Mouse (Mus musculus): ENCODE data around the gene Bpifb4. TPM values are rescaled to one million over a fixed set of nuclear protein-coding genes. Genes with fewer than 3 reads are reported as not detected.
A peak's percentile ranks its signal among the peaks of the same experiment; 100 is the strongest.

The Bpifb4 gene
- polyA plus RNA-seq, 1 experiment from 2014 or later, result not detected

GRCm38 (mm10) chr2:153962821-153963331 lies 24.9 kb downstream of the Bpifb4 start:
- TF ChIP-seq CTCF (IDR thresholded peaks at IDR 0.05; ENCODE audit: low read depth), result no peak
- DNase-seq, result no peak
- Histone ChIP-seq H3K9ac (no peak overlapping the region), H3K36me3 (ENCODE audit: insufficient read depth) (no peaks in the 10 kb centered on the region), H3K4me1 (ENCODE audit: insufficient read depth) (no peaks in the 10 kb centered on the region), H3K27ac (ENCODE audit: low read depth) (no peak overlapping the region), H3K4me3 (ENCODE audit: low read depth, low read length) (no peak overlapping the region), H3K9me3 (ENCODE audit: low read depth, low read length) (no peaks in the 10 kb centered on the region), H3K27me3 (ENCODE audit: insufficient read depth, low read length) (no peaks in the 10 kb centered on the region), H3K4me2 (no peak overlapping the region)
- no peak for ATAC-seq (ENCODE audit: insufficient read depth)
- WGBS, result 61% methylated on average over 4 of the region's 4 CpGs

GRCm38 (mm10) chr2:153963334-153963733 lies 25.3 kb downstream of the Bpifb4 start:
- ATAC-seq (ENCODE audit: insufficient read depth) (no peak), DNase-seq (no peak)
- no peak overlapping the region for H3K9ac ChIP-seq
- no peaks in the 10 kb centered on the region for H3K9me3 ChIP-seq (ENCODE audit: low read depth, low read length)
- H3K36me3 ChIP-seq (ENCODE audit: insufficient read depth), result no peaks in the 10 kb centered on the region
- no peak overlapping the region for H3K27ac ChIP-seq (ENCODE audit: low read depth)
- no peaks in the 10 kb centered on the region for H3K27me3 ChIP-seq (ENCODE audit: insufficient read depth, low read length)
- H3K4me1 ChIP-seq (ENCODE audit: insufficient read depth), result no peaks in the 10 kb centered on the region
- WGBS, result 90% methylated on average over 1 of the region's 1 CpGs
- H3K4me3 ChIP-seq (ENCODE audit: low read depth, low read length), result no peak overlapping the region
- TF ChIP-seq CTCF (IDR thresholded peaks at IDR 0.05; ENCODE audit: low read depth), result no peak
- no peak overlapping the region for H3K4me2 ChIP-seq

DNA sequence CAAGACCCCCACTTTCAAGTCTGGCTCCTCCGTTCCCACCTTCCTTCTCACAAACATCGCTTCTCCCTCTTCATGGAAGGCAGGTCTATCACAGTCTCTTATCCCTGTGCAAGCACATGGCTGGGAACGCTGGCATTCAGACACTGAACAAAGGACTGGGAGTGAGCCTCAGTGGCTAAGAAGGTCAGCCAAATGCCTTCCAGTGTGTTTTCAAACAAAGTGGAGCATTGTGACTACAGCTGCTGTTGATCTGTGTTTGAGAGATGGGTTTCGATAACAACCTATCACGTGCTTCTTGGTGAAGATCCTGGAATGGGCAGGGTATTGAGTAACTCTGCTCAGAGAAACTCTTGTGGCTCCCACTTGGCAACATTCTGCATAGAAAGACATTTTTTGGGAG lies 32.2 kb downstream of the Bpifb4 start:
- no peaks in the 10 kb centered on the region for H3K9me3 ChIP-seq (ENCODE audit: low read depth, low read length)
- WGBS, result 76% methylated on average over 5 of the region's 5 CpGs
- H3K27ac ChIP-seq (ENCODE audit: low read depth), result no peak overlapping the region
- DNase-seq, result peak; percentile 8
- ATAC-seq (ENCODE audit: insufficient read depth), result no peak
- H3K27me3 ChIP-seq (ENCODE audit: insufficient read depth, low read length), result no peaks in the 10 kb centered on the region
- H3K9ac ChIP-seq, result no peak overlapping the region
- H3K36me3 ChIP-seq (ENCODE audit: insufficient read depth), result no peaks in the 10 kb centered on the region
- TF ChIP-seq CTCF (IDR thresholded peaks at IDR 0.05; ENCODE audit: low read depth), result no peak
- no peak overlapping the region for H3K4me2 ChIP-seq
- no peak overlapping the region for H3K4me3 ChIP-seq (ENCODE audit: low read depth, low read length)
- no peaks in the 10 kb centered on the region for H3K4me1 ChIP-seq (ENCODE audit: insufficient read depth)

DNA sequence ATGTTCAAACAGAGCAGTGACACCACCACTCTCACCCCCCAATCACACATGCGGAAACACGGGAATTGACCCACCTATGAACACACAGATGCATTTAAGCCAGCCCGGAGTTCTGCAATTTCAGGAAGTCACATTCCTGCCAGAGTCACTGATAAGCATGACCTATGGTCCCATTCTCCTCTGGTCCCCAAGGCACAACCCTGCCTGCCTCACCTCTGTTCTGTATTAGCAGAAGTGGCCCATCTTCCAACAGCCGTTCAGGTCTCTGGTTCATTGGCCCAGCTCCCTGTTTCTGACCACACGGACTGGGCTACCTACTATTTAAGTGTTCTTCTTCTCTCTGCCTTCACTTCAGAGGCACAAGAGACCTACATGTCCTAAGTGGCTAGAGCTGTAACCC lies 36.6 kb downstream of the Bpifb4 start, which contains the start of gene Bpifa6:
Gene Bpifa6 (plus strand): TSS at position 364 of the 400 bp plus-strand sequence.
- no peaks in the 10 kb centered on the region for H3K4me1 ChIP-seq (ENCODE audit: insufficient read depth)
- H3K27ac ChIP-seq (ENCODE audit: low read depth), result no peak within 1 kb of the TSS
- no peak within 1 kb of the TSS for H3K4me2 ChIP-seq
- H3K9ac ChIP-seq, result no peak within 1 kb of the TSS
- no peak for TF ChIP-seq CTCF (IDR thresholded peaks at IDR 0.05; ENCODE audit: low read depth)
- H3K36me3 ChIP-seq (ENCODE audit: insufficient read depth), result no peaks in the 10 kb centered on the region
- ATAC-seq (ENCODE audit: insufficient read depth) (no peak), DNase-seq (no peak)
- no peak within 1 kb of the TSS for H3K4me3 ChIP-seq (ENCODE audit: low read depth, low read length)
- no peaks in the 10 kb centered on the region for H3K27me3 ChIP-seq (ENCODE audit: insufficient read depth, low read length)
- no peaks in the 10 kb centered on the region for H3K9me3 ChIP-seq (ENCODE audit: low read depth, low read length)
- WGBS, result 52% methylated on average over 5 of the region's 5 CpGs

DNA sequence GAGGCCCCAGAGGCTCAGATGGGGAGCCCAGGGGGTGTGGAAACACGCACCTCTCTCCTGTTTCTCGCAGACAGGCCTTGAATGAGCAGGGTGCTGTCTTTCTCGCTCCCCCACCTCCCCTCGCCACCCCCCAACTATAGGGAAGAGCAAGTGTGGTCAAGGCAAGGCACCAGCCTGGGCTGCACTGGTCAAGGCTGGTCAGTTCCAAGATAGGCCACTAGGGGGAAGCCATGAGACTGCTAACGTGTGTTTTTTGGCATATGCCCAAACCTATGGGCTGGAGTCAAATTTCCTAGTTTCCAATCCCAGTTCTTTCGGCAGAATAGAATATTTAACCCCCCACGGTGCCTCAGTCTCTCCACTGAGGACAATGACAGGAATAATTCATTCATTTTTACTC lies 57.8 kb downstream of the Bpifb4 start:
- H3K27ac ChIP-seq (ENCODE audit: low read depth), result no peak overlapping the region
- peak; percentile 94 for DNase-seq
- H3K36me3 ChIP-seq (ENCODE audit: insufficient read depth), result no peaks in the 10 kb centered on the region
- 9% methylated on average over 7 of the region's 7 CpGs for WGBS
- no peaks in the 10 kb centered on the region for H3K4me1 ChIP-seq (ENCODE audit: insufficient read depth)
- no peak overlapping the region for H3K4me2 ChIP-seq
- H3K4me3 ChIP-seq (ENCODE audit: low read depth, low read length), result no peak overlapping the region
- no peak overlapping the region for H3K9ac ChIP-seq
- peak; percentile 97 for TF ChIP-seq CTCF (IDR thresholded peaks at IDR 0.05; ENCODE audit: low read depth)
- H3K9me3 ChIP-seq (ENCODE audit: low read depth, low read length), result no peaks in the 10 kb centered on the region
- peak; percentile 82 for ATAC-seq (ENCODE audit: insufficient read depth)
- H3K27me3 ChIP-seq (ENCODE audit: insufficient read depth, low read length), result no peaks in the 10 kb centered on the region

- no peaks in the 10 kb centered on the region for H3K36me3 ChIP-seq (ENCODE audit: insufficient read depth)
- H3K27ac ChIP-seq (ENCODE audit: low read depth), result no peak overlapping the region
- DNase-seq (no peak), ATAC-seq (ENCODE audit: insufficient read depth) (no peak)
- no peak overlapping the region for H3K9ac ChIP-seq
- TF ChIP-seq CTCF (IDR thresholded peaks at IDR 0.05; ENCODE audit: low read depth), result no peak
- H3K4me1 ChIP-seq (ENCODE audit: insufficient read depth), result no peaks in the 10 kb centered on the region
- no peaks in the 10 kb centered on the region for H3K27me3 ChIP-seq (ENCODE audit: insufficient read depth, low read length)
- H3K4me3 ChIP-seq (ENCODE audit: low read depth, low read length), result no peak overlapping the region
- no peaks in the 10 kb centered on the region for H3K9me3 ChIP-seq (ENCODE audit: low read depth, low read length)
- H3K4me2 ChIP-seq, result no peak overlapping the region
- WGBS, result 66% methylated on average over 3 of the region's 3 CpGs
Observed at GRCm38 (mm10) chr2:154000501-154000900, 62.5 kb downstream of the Bpifb4 start.

- H3K9ac ChIP-seq, result no peak overlapping the region
- H3K4me1 ChIP-seq (ENCODE audit: insufficient read depth), result no peaks in the 10 kb centered on the region
- H3K4me3 ChIP-seq (ENCODE audit: low read depth, low read length), result no peak overlapping the region
- ATAC-seq (ENCODE audit: insufficient read depth) (no peak), DNase-seq (no peak)
- H3K36me3 ChIP-seq (ENCODE audit: insufficient read depth), result no peaks in the 10 kb centered on the region
- no peaks in the 10 kb centered on the region for H3K27me3 ChIP-seq (ENCODE audit: insufficient read depth, low read length)
- H3K27ac ChIP-seq (ENCODE audit: low read depth), result no peak overlapping the region
- H3K4me2 ChIP-seq, result no peak overlapping the region
- H3K9me3 ChIP-seq (ENCODE audit: low read depth, low read length), result no peaks in the 10 kb centered on the region
- no peak for TF ChIP-seq CTCF (IDR thresholded peaks at IDR 0.05; ENCODE audit: low read depth)
Observed at GRCm38 (mm10) chr2:154001056-154001455, 63.0 kb downstream of the Bpifb4 start.

DNA sequence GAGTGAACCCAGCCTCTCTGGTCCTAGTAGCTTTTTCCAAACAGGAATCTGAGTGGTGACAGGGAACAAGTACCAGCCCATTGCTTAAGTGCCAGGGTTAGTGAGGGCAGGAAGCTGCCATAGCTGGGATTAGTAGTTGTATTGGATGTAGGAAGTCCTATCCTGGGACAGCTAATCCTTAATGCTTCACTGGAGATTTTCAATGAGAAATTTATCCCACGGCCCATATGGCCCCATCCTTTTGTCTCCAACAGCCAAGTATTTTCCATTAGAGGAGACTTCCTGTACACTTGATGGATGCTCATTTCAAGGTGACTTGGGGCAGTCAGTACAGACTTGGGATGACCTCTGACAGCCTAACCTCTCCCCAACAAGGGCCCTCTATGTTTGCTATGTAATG lies 66.4 kb downstream of the Bpifb4 start:
- Histone ChIP-seq H3K4me1 (ENCODE audit: insufficient read depth) (no peaks in the 10 kb centered on the region), H3K36me3 (ENCODE audit: insufficient read depth) (no peaks in the 10 kb centered on the region), H3K27ac (ENCODE audit: low read depth) (no peak overlapping the region), H3K4me2 (no peak overlapping the region), H3K4me3 (ENCODE audit: low read depth, low read length) (no peak overlapping the region), H3K9me3 (ENCODE audit: low read depth, low read length) (no peaks in the 10 kb centered on the region), H3K27me3 (ENCODE audit: insufficient read depth, low read length) (no peaks in the 10 kb centered on the region), H3K9ac (no peak overlapping the region)
- no peak for DNase-seq
- no peak for ATAC-seq (ENCODE audit: insufficient read depth)
- TF ChIP-seq CTCF (IDR thresholded peaks at IDR 0.05; ENCODE audit: low read depth), result no peak
- WGBS, result 69% methylated on average over 1 of the region's 1 CpGs

All from lung, embryonic 14.5 days (tissue).